Mouse (Mus musculus) brain, embryonic 14.5 days (tissue): ENCODE results near the gene Cntnap2. TPM values are rescaled to one million over a fixed set of nuclear protein-coding genes. Genes with fewer than 3 reads are reported as not detected.
A peak's percentile ranks its signal among the peaks of the same experiment; 100 is the strongest.

Source experiments
- DNase-seq: peaks from one replicate; pipeline ENCODE4 v3.0.0-alpha.2; 2011; ENCODE audit warnings: low read depth
- CTCF ChIP-seq: fragments of 200-500 bp; IDR thresholded peaks from 2 replicates; pipeline ENCODE4 v1.5.1; 2012; ENCODE audit warnings: inconsistent platforms, mild to moderate bottlenecking, moderate library complexity, borderline replicate concordance; ENCODE audit not compliant: insufficient read depth, insufficient read length; ENCODE audit errors: extremely low read depth
- POLR2A ChIP-seq: fragments of 200-500 bp; IDR thresholded peaks from 2 replicates; pipeline ENCODE4 v1.6.1; 2012; ENCODE audit warnings: mild to moderate bottlenecking, inconsistent platforms, borderline replicate concordance; ENCODE audit not compliant: poor library complexity, insufficient read depth, insufficient read length, severe bottlenecking; ENCODE audit errors: extremely low read depth
- polyA plus RNA-seq: library from polyadenylated mRNA; depleted of rRNA; stranded (reverse); fragments of >200 nt; gene quantifications from 2 replicates; pipeline ENCODE4 v1.2.3, GENCODE M21; 2012

Gene Cntnap2
- polyA plus RNA-seq, 1 experiment, result 77.9 TPM

GRCm38 (mm10) chr6:47012933-47013332, 1953.8 kb downstream of the Cntnap2 start:
- no peak for DNase-seq
- TF ChIP-seq CTCF (no peak), POLR2A (no peak)

- TF ChIP-seq CTCF, result peak; percentile 77; the same call in 1 of the 2 replicates
- TF ChIP-seq POLR2A, result no peak
- peak; percentile 98 for DNase-seq
Observed at GRCm38 (mm10) chr6:47013535-47013934, 1954.4 kb downstream of the Cntnap2 start.

DNA sequence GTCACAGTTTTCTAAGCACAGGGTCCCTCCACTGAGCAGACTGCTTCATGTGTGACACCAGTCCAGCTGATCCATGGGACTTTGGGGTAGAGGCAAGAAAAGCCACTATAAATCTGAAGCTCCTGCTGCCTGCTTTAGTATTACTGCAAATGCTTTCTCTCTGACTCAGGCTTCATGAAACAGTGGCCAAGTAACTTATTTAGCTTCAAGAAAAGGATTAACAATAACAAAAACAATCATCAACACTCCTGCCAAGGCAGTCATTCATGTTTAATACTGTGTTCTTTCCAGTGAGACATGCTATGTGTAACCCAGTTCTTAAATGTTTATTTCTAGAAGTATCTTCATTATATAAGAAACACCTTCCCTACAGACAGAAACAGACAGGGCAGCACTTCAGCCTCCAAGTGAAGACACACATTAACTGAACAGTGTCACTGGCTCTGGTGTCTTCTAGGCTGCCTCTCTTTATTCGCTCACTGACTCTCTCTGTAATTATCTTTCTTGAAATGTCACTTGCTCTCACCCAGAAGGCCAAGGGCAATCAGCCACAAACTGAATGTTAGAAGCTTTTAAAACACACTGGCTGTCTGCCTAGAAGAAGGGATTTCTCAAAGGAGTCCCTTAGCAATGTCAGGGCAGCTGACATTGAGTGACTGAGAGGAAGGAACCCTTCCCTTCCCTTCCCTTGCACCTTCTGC, 1955.9 kb downstream of the Cntnap2 start:
- peak; percentile 61 for DNase-seq
- no peak for TF ChIP-seq POLR2A
- no peak for TF ChIP-seq CTCF

DNA sequence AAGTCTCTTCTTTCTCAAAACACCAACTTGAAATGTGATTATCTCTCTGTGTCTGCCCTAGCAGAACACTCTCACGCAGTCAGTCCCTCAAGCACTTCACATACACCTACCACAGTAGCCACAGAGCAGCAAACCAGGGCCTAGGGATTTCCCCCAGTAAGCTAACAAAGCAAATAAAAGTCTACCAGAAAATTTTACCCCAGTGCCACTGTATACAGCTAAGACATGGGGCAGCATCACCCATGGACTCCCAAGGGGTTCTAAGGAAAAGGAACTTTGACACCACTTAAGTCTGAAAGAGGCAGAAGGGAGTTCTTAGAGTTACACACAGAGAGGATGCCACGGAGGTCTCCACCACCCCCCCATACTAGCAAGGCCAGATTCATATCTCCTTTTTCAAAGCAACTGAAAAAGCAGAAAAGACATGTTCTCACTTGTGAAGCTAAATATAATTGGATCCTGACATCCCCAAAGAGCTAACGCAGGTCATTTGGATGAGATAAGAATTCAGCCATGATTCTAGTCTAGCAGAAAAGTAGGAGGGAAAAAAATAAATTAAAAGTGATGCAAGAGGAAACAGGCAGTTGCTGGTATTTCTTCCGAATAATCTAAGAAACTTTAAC, 1967.0 kb downstream of the Cntnap2 start:
- TF ChIP-seq POLR2A (no peak), CTCF (no peak)
- no peak for DNase-seq

DNA sequence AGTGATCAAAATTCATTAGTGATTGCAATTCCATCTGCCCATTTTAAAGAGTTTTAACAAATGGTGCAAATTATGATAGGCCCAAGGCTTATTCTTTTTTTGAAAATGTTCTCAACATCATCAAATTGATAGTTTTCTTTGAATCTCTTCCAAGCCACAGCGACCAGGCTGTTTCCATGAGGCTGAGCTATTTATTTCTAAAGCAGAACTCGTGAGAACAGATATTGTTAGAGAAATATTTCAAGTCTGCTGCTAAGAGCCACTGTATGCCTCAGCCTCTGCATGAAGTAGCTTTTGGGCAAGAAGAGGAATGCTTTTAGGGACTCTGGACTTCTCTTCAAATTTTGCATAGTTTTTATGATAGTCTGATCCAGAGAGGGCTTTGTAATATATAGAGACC, 1972.2 kb downstream of the Cntnap2 start:
- TF ChIP-seq POLR2A (no peak), CTCF (no peak)
- DNase-seq, result no peak

GRCm38 (mm10) chr6:47042602-47043001, 1983.4 kb downstream of the Cntnap2 start:
- peak; percentile 91 for DNase-seq
- TF ChIP-seq POLR2A, result no peak
- no peak for TF ChIP-seq CTCF

DNA sequence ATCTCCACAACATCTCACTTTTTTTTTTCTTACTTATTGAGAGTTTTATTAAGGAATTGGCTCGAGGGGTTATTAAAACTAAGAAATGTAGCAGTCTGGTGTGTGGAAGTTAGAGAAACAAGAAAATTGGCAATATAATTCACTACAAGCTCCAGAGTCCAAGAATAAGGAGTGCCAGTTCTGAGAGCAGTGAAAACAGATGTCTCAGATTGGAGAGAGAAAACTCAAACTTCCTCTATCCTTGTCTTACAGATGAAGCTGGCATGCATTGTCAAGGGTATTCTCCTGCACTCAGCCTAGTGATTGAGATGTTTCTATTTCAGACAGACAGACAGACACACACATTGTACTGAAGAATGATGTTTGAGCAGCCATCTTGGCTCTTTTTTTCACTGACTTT, 1984.4 kb downstream of the Cntnap2 start:
- no peak for DNase-seq
- TF ChIP-seq CTCF (no peak), POLR2A (no peak)

- no peak for DNase-seq
- TF ChIP-seq CTCF (no peak), POLR2A (no peak)
Observed at GRCm38 (mm10) chr6:47044385-47045200, 1985.4 kb downstream of the Cntnap2 start.

DNA sequence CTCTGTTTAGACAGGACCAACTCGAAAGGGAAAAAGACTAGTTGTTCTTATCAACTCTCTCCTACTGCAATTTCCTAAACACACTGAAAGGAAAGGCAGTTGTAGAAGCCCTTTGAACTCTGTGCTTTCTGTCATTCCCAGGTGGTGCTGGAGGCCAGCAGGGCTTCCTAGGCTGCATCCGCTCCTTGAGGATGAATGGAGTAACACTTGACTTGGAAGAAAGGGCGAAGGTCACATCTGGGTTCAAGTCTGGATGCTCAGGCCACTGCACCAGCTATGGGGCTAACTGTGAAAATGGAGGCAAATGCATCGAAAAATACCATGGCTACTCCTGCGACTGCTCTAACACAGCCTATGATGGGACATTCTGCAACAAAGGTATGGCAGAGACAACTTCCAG, 1989.9 kb downstream of the Cntnap2 start:
- no peak for TF ChIP-seq CTCF
- no peak for DNase-seq

DNA sequence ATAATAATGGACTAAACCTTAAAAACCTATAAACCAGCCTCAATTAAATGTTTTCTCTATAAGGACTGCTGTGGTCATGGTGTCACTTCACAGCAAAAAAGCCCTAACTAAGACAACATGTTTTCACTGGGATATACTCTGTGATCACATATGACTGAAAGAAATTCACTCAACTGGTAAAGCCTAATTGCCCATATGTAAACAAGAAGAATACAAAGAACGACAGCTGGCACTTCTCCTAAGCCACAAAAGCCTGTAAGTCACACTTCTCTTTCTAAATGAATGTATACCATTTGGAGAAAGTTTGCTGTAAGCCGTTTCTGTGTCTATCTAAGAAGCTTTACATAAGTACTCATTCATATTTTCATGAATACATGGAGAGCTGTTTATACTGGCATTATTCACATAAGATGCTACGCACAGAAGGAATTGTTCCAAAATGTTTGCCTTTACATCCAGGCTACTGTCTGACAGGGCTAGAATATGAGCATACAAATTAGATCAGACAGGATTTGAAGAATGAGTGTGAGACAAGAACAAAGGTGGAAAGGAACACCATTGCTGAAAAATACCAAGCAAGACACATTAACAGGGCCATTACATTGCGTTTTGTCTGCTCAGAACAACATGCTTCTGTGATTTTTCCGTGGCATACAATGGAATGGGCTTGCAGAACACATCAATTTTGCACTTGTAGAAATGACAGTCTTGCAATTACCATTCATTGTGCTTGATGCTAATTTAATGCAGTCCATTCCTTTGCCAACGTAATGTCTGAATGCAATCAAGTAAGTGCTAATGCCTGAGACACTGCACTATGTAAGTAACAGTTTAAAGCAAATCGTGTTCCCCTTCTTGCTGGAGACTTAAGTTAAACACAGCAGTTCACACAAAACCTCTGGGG, 1991.4 kb downstream of the Cntnap2 start:
- TF ChIP-seq POLR2A, result no peak
- peak; percentile 84 for DNase-seq

DNA sequence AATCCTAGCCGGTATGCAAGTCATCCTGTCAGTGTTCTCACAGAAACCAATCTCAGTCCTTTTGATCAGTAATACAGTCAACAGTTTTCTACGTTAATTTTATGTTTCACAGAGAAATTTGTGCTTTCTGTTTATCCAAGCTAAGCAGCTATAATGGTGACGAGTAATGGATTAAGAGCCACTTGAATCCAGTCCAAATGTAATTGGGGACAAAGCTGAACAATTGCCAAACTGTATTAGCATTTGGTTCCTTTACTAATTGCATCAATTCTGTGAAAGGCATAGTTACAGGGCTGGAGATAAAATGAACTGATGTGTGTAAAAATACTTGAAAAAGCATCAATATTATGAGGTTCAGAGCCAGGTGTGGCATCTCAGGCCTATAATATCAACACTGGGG, 2002.2 kb downstream of the Cntnap2 start:
- no peak for TF ChIP-seq POLR2A
- peak; percentile 63 for DNase-seq

DNA sequence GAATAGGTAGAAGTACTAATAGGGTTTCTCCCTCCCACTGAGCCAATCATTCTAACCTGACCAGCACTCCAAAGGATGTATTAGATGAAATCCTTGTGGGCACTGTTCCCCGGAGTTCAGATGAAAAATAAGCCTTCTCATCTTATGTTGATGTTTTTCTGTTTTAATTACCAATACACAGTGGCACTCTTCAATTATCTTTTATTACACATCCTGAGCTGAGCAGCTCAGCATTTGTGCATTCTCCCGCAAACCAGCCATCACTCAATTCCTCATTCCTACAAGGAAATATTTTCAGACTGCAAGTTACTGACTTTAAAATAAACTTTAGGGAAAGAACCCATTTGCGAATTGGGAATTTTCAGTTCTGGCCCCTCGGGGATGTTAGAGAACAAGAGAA, 2030.8 kb downstream of the Cntnap2 start:
- no peak for TF ChIP-seq CTCF
- DNase-seq, result peak; percentile 22

DNA sequence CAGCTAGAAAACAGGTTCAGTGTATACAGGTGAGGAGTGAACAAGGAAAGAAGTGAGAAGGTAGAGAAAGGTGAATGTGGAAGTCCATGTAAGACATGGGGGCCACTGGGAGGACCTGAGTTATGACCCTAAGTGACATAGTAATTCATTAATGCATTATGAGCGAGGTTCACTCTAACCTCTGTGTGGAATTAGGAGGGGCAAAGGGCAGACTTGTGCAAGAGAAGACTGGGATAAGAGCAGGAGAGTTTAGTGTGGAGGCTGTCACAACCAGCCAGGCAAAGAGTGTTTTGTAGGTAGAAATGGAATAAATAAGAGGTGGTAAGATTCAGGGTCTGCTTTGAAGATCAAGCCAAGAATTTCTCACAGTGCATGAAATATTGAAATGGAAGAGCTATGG, 2045.8 kb downstream of the Cntnap2 start:
- TF ChIP-seq POLR2A (no peak), CTCF (no peak)
- DNase-seq, result no peak
